Mouse (Mus musculus) lung, postnatal 0 days (tissue): Measurements from ENCODE around the gene Rubcnl. TPM values are rescaled to one million over a fixed set of nuclear protein-coding genes. Genes with fewer than 3 reads are reported as not detected.

Experiments used
- ATAC-seq: fragments of 200-750 bp; cut with Nextera tagmentation; 2 replicates; pipeline ENCODE4 v1.8.0; 2017; ENCODE audit warnings: moderate library complexity
- DNase-seq: peaks from one replicate; pipeline ENCODE4 v3.0.0-alpha.2; 2016; ENCODE audit warnings: low spot score
- H3K27ac ChIP-seq: fragments of 300-500 bp; sonication (generic); 2 replicates; pipeline ENCODE4 v1.5.1; 2014; ENCODE audit warnings: antibody characterized with exemption, mild to moderate bottlenecking, low read length, mixed read lengths
- H3K27me3 ChIP-seq: fragments of 300-500 bp; sonication (generic); replicated peaks from 2 replicates; pipeline ENCODE4 v1.6.1; 2014; ENCODE audit warnings: low read length, mixed read lengths; ENCODE audit not compliant: insufficient read depth
- H3K36me3 ChIP-seq: fragments of 300-500 bp; sonication (generic); 2 replicates; pipeline ENCODE4 v1.6.1; 2014; ENCODE audit warnings: low read length, mixed read lengths; ENCODE audit not compliant: insufficient read depth
- H3K4me1 ChIP-seq: fragments of 300-500 bp; sonication (generic); 2 replicates; pipeline ENCODE4 v1.6.1; 2014; ENCODE audit warnings: antibody characterized with exemption, low read depth, low read length, mixed read lengths; ENCODE audit not compliant: insufficient read depth
- H3K4me2 ChIP-seq: fragments of 300-500 bp; sonication (generic); replicated peaks from 2 replicates; pipeline ENCODE4 v1.6.1; 2014; ENCODE audit warnings: low read depth, mild to moderate bottlenecking, low read length, moderate library complexity, mixed read lengths
- H3K4me3 ChIP-seq: fragments of 300-500 bp; sonication (generic); 2 replicates; pipeline ENCODE4 v1.5.1; 2014; ENCODE audit warnings: low read depth, low read length
- H3K9ac ChIP-seq: fragments of 300-500 bp; sonication (generic); replicated peaks from 2 replicates; pipeline ENCODE4 v1.6.1; 2014; ENCODE audit warnings: low read depth, mild to moderate bottlenecking
- H3K9me3 ChIP-seq: fragments of 300-500 bp; sonication (generic); 2 replicates; pipeline ENCODE4 v1.6.1; 2016; ENCODE audit warnings: low read length, mixed read lengths
- CTCF ChIP-seq: IDR thresholded peaks from 2 replicates; pipeline ENCODE4 v1.5.1; 2016; ENCODE audit warnings: antibody characterized with exemption, mild to moderate bottlenecking
- EP300 ChIP-seq: IDR thresholded peaks from 2 replicates; pipeline ENCODE4 v1.6.1; 2016; ENCODE audit warnings: antibody characterized with exemption, mild to moderate bottlenecking, control low read depth
- WGBS: fragments of 180-500 bp; shearing (Covaris S2); extraction: QIAGEN DNeasy Blood & Tissue Kit; methylation state at CpG from one replicate; pipeline ENCODE4 v1.1.7; 2014; 5-methylcytosine and 5-hydroxymethylcytosine counted together
- polyA plus RNA-seq: library from polyadenylated mRNA; unstranded; fragments of >200 nt; fragmentation: Nextera tagmentation; extraction: Ambion mirVana; gene quantifications from 2 replicates; pipeline ENCODE4 v1.2.1, GENCODE M21; 2015

Gene Rubcnl
- polyA plus RNA-seq, 1 experiment from 2014 or later, result 0.27 TPM

DNA sequence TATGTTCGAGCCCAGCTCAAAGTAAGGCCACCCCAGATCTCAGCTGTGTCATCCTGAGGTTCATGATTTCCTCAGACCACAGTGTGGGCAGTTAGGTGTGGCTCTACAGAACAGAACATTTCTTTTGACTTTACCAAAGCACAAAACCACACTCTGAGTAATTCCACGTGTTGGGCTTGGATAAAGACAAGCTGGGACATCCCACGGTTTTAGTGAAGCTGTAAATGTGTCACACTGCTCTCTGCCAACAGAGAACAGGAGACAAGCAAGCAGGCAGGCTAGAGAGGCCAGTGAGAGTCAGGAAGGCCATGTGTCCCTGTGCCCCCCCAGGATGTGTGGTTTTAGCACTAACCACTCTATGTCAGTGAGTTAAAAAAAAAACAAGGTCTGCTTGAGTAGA lies 19.3 kb upstream of the Rubcnl start:
- Histone ChIP-seq H3K9ac (no peak overlapping the region), H3K4me1 (no peaks in the 10 kb centered on the region), H3K4me2 (no peak overlapping the region), H3K36me3 (no peaks in the 10 kb centered on the region), H3K27me3 (no peaks in the 10 kb centered on the region), H3K4me3 (no peak overlapping the region), H3K27ac (no peak overlapping the region), H3K9me3 (no peaks in the 10 kb centered on the region)
- 61% methylated on average over 3 of the region's 3 CpGs for WGBS
- ATAC-seq, result no peak
- no peak for DNase-seq
- TF ChIP-seq CTCF, result no peak
- no peak for TF ChIP-seq EP300

DNA sequence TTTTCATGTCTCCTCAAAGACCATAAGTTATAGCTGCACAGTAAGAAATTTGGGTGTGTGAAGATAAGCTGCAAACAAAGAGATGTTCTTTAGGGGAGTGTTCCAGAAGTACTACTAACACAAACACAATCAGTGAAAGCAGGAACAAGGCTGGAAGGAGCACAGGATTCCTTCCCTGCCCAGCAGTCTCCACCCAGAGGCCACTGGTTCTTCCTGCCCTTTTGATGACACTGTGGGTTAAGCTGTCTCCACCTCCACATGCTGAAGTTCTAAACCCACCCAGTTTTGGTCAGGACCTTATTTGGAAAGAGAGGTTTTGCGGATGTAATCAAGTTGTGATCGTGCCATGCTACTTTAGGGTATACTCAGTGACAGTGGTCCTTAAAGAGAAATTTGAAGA lies 18.8 kb upstream of the Rubcnl start:
- no peak overlapping the region for H3K9ac ChIP-seq
- ATAC-seq (no peak), DNase-seq (peak; percentile 18)
- no peaks in the 10 kb centered on the region for H3K36me3 ChIP-seq
- 88% methylated on average over 2 of the region's 2 CpGs for whole genome bisulfite sequencing
- no peaks in the 10 kb centered on the region for H3K27me3 ChIP-seq
- TF ChIP-seq EP300 (no peak), CTCF (no peak)
- H3K9me3 ChIP-seq, result no peaks in the 10 kb centered on the region
- no peak overlapping the region for H3K27ac ChIP-seq
- H3K4me2 ChIP-seq, result no peak overlapping the region
- H3K4me1 ChIP-seq, result no peaks in the 10 kb centered on the region
- no peak overlapping the region for H3K4me3 ChIP-seq

DNA sequence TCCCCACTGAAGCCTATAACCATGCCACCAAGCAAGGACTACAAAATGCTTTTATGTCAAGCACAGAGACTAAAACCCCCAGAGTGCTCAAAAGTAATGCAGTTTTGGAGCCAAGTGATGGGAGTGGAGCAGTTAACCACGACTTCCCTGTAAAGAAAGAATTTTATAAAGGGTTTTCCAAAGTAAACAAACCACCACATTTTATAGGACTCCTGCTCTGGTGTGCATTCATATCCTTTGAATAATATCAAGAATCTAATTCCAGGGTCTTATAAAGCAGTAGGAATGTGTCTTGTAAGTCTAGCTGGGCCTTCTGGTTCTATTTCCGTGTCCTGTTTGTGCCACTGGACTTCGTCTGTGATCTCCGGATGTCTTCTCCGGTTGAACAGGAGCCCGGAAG lies 14.5 kb upstream of the Rubcnl start:
- Histone ChIP-seq H3K4me2 (no peak overlapping the region), H3K27ac (no peak overlapping the region), H3K27me3 (no peaks in the 10 kb centered on the region), H3K9ac (no peak overlapping the region), H3K4me3 (no peak overlapping the region), H3K9me3 (no peaks in the 10 kb centered on the region), H3K36me3 (no peaks in the 10 kb centered on the region), H3K4me1 (no peaks in the 10 kb centered on the region)
- ATAC-seq, result no peak
- TF ChIP-seq EP300, result no peak
- TF ChIP-seq CTCF, result no peak
- 72% methylated on average over 6 of the region's 6 CpGs for WGBS
- no peak for DNase-seq

DNA sequence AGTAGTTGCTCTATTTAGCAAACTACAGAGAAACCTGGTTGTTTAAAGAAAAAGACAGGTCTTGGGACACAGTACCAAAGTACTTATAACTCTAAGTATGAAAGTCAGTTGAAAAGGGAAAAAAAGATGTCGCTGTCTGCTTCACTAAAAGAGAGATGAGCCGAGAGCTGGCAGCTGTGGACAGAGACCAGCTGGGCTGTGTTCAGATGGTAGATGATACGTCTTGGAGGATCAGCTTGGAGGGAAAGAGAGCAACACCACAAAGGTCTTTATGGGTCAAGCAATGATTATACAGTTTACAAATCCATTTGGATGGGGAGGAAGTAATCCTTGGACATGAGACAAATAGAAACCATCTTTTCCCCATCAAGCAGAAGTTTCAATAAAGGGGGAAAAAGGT lies 12.5 kb upstream of the Rubcnl start:
- ATAC-seq, result peak; percentile 35; the same call in 1 of the 2 replicates
- 47% methylated on average over 3 of the region's 3 CpGs for WGBS
- Histone ChIP-seq H3K27me3 (no peaks in the 10 kb centered on the region), H3K27ac (no peak overlapping the region), H3K36me3 (no peaks in the 10 kb centered on the region), H3K4me2 (no peak overlapping the region), H3K9me3 (no peaks in the 10 kb centered on the region), H3K4me3 (no peak overlapping the region), H3K4me1 (no peaks in the 10 kb centered on the region), H3K9ac (no peak overlapping the region)
- TF ChIP-seq EP300 (no peak), CTCF (no peak)
- peak; percentile 31 for DNase-seq

DNA sequence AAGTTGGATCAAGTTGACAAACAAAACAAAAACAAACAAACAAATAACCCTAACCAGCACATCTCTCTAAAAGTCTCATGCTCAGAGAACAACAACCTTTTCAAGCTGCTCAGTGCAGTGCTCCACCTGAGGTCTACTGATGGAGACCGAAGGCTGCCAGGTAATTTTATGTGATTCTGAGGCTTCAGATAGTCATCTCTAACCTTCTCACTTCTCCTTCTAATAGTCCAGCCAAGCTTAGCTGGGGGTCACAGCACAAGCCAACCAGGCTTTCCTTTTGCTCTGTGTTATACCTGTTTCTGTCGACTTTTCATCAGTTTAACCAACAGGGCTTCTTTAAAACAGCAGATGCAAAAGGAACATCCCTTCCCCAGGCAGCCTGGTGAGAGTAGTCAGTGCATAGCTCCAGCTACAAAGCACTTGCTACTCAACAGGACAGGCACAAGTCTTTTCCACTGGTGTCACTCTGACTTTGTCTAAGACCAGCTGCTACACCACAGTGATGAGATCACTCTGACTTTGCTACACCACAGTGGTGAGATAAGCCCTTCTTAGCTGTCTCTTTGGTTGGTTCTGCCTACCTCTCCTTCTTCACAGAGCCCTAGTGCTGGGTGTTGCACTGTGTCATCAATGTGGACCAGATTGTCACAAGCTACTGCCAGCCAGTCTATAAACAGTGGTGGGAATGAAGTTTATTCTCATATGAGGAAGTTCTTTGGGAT lies 10.2 kb upstream of the Rubcnl start:
- Histone ChIP-seq H3K4me1 (no peaks in the 10 kb centered on the region), H3K27me3 (no peaks in the 10 kb centered on the region), H3K9ac (no peak overlapping the region), H3K9me3 (no peaks in the 10 kb centered on the region), H3K36me3 (no peaks in the 10 kb centered on the region), H3K27ac (no peak overlapping the region), H3K4me2 (no peak overlapping the region), H3K4me3 (no peak overlapping the region)
- peak; percentile 35 for ATAC-seq
- TF ChIP-seq CTCF, result no peak
- 83% methylated on average over 2 of the region's 2 CpGs for WGBS
- DNase-seq, result peak; percentile 27

DNA sequence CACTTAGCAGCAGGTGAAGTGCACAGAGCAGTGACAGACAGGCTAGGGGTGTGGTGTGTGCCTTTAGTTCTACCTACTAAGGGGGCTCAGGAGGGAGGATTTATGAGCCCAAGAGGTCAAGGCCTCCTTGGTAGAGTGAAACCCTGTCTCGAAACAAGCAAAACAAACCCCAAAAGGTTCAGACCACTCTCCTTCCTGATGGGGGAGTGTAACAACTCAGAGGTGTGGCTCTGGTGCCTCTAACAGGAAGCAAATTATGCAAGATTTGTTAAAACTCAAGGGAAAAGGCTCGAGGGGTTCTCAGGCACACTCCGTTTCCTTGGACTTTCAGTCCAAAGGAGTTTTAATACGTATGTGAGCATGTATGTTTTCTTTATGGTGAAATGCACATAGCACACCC lies 5.5 kb upstream of the Rubcnl start:
- no peaks in the 10 kb centered on the region for H3K27me3 ChIP-seq
- WGBS, result 34% methylated on average over 4 of the region's 4 CpGs
- ATAC-seq, result no peak
- H3K4me3 ChIP-seq, result no peak overlapping the region
- H3K36me3 ChIP-seq, result no peaks in the 10 kb centered on the region
- DNase-seq, result peak; percentile 56
- H3K27ac ChIP-seq, result no peak overlapping the region
- no peaks in the 10 kb centered on the region for H3K9me3 ChIP-seq
- no peak overlapping the region for H3K9ac ChIP-seq
- H3K4me1 ChIP-seq, result no peaks in the 10 kb centered on the region
- TF ChIP-seq EP300 (no peak), CTCF (no peak)
- no peak overlapping the region for H3K4me2 ChIP-seq
